Mouse (Mus musculus) kidney, adult 2 months (tissue): ENCODE measurements around the gene Tinf2.

Experiments used
- CTCF ChIP-seq: fragments of 200-500 bp; conservative IDR thresholded peaks from 2 replicates; pipeline ENCODE4 v1.5.1; 2011; ENCODE audit warnings: low read depth, mild to moderate bottlenecking, control low read depth, low read length, moderate library complexity, mixed read lengths; ENCODE audit not compliant: insufficient read depth, insufficient read length
- POLR2A ChIP-seq: fragments of 200-500 bp; IDR thresholded peaks from one replicate; pipeline ENCODE4 v1.6.1; 2011; ENCODE audit warnings: low read depth, low read length, control low read depth

DNA sequence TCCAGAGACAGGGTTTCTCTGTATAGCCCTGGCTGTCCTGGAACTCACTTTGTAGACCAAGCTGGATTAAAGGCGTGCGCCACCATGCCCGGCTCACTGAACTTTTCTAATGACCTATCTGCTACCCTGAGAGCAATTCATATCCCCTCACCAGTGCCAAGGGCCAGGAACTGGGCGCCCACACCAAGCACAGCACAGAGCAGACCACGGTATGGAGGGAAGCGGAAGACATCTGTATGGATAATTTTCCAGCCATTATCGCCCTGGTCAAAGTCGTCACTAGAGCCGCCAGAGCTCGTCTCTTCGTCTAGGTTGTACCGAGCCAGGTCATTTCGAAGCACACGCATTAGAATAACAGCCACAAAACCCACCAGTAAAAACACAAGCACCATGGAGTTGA, 40.8 kb downstream of the Tinf2 start:
- TF ChIP-seq CTCF (no peak), POLR2A (no peak)
